Mouse (Mus musculus) megakaryocyte, embryonic 14.5 days (primary cell): Measurements from ENCODE around the gene Ccdc77.

Experiments used
- FLI1 ChIP-seq: IDR thresholded peaks from 2 replicates; pipeline ENCODE4 v1.6.1; 2012; ENCODE audit warnings: low read length, inconsistent platforms, mixed read lengths
- GATA1 ChIP-seq: IDR thresholded peaks from 3 replicates; pipeline ENCODE4 v1.6.1; 2012; ENCODE audit warnings: mixed read lengths, low read length, inconsistent platforms, borderline replicate concordance

DNA sequence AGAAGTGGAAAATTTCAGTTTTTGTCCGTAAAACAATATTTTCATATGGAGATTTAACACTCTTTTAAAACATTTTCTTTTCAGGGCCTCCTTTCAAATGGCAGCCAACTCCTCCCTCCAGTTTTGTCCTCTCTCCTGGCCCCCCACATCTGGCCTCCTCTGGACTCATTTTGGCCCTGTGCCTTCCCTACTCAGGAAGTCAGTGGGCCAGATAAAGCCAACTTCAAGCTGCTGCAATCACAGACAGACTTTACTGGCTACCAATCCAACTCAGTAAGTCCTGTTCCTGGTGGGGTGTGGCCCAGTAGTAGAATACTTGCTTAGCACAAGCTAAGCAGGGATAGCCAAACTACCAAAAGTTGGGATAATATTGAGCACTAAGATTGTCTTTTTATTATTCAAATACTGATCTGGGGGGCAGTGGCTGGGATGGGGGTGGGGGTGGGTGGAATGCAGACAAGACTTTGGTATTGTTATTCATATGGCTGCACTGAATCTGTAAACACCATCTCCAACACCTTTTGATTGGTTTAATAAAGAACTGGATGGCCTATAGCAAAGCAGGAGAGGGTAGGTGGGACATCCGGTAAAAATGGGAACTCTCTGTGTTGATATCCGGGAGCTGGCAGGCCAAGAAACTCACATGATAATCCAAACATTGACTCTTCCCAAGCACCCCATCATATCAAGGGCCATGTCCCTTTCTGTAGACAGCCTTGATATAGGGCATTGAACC is 57.1 kb downstream of the Ccdc77 start:
- TF ChIP-seq GATA1 (no peak), FLI1 (no peak)
